In genomic region chr17:8143802-8144673, GRCm38 (mm10) we compare ENCODE assay signal across 10 mouse cellular contexts. TPM values are rescaled to one million over a fixed set of nuclear protein-coding genes. Genes with fewer than 3 reads are reported as not detected.
DNase-seq lines count a peak whose midpoint lies in the region; ATAC-seq and TF ChIP-seq lines count a peak whose summit lies in the region.
"Not testable (repeated sequence)": the region's sequence is repeated elsewhere in the genome, so short reads cannot be mapped to it uniquely, and the experiment has no call there.
"Had no signal": no experiment of that assay in that cellular context is flagged by ENCODE, and none has a peak within 500 bp of the region (broad histone marks: within the 10 kb centered on the region; RNA-seq: fewer than 3 reads in every experiment).

No protein-coding gene starts in this region.

- H3K27me3 ChIP-seq in kidney, embryonic 16.5 days (ENCODE audit: insufficient read depth, low read length); splenic B cell, adult 2 months (ENCODE audit: control insufficient read depth, insufficient read depth, low read length, poor library complexity, severe bottlenecking): not testable (repeated sequence)

- H3K9ac ChIP-seq in kidney, embryonic 16.5 days (replicated peaks; ENCODE audit: low read length) = not testable (repeated sequence)

- intact Hi-C loops in heart, postnatal 14 days (cut with DNase I) = not testable (repeated sequence)

- not testable (repeated sequence) for H3K36me3 ChIP-seq in kidney, embryonic 16.5 days (ENCODE audit: insufficient read depth, low read length); macrophage (ENCODE audit: inconsistent target); splenic B cell, adult 2 months (ENCODE audit: control insufficient read depth, insufficient read depth, low read length, poor library complexity, severe bottlenecking)

- H3K79me2 ChIP-seq in macrophage (ENCODE audit: inconsistent target) = peaks cover 20% of the 10 kb centered on the region; the same call in 1 of the 2 replicates

- H3K9me3 ChIP-seq in kidney, embryonic 16.5 days (ENCODE audit: low read length) = not testable (repeated sequence)

- peak overlapping the region; percentile 55 for H3K27ac ChIP-seq in bone marrow macrophage, adult 2 months (ENCODE audit: insufficient read depth, low read depth, low read length)
- H3K27ac ChIP-seq in kidney, embryonic 16.5 days (ENCODE audit: low read length) = 0 out of 2 replicates have a peak overlapping the region, but pooled peaks have one; percentile 43
- H3K27ac ChIP-seq in macrophage = peak overlapping the region; percentile 32

- TF ChIP-seq POLR2A in bone marrow macrophage, adult 2 months (IDR thresholded peaks at IDR 0.05; ENCODE audit: borderline replicate concordance, low read depth, low read length) = not testable (repeated sequence)

- H3K4me3 ChIP-seq in bone marrow macrophage, adult 2 months (ENCODE audit: insufficient read depth, low read length); kidney, embryonic 16.5 days (ENCODE audit: low read length); macrophage (ENCODE audit: inconsistent target): not testable (repeated sequence)

- H3K4me1 ChIP-seq in bone marrow macrophage, adult 2 months (ENCODE audit: control insufficient read depth, insufficient read depth, low read length); kidney, embryonic 16.5 days (ENCODE audit: insufficient read depth, low read length): not testable (repeated sequence)

- ATAC-seq in kidney, embryonic 16.5 days (ENCODE audit: low FRiP score, low TSS enrichment) = not testable (repeated sequence)

- DNase-seq in CD4-positive helper T cell, adult 2 months (ENCODE audit: low read depth, low spot score) = peak; percentile 36
- peak; percentile 61 to 76 for DNase-seq in heart, adult 18-20 months
- peak; percentile 16 to 29 for DNase-seq in heart, postnatal 14 days
- peak; percentile 66 to 74 for DNase-seq in lung, adult 18-20 months
- peak; percentile 15 for DNase-seq in splenic B cell, adult 2 months (ENCODE audit: low read depth, low spot score)

- 41% methylated on average over 12 of the region's 14 CpGs for WGBS in kidney, embryonic 16.5 days
- WGBS in macrophage (ENCODE audit: missing documents) = 55% methylated on average over 5 of the region's 14 CpGs

- not testable (repeated sequence) for TF ChIP-seq CTCF in bone marrow macrophage, adult 2 months (IDR thresholded peaks at IDR 0.05; ENCODE audit: low read depth, low read length)

- H3K4me2 ChIP-seq in kidney, embryonic 16.5 days (replicated peaks; ENCODE audit: low read depth, low read length) = not testable (repeated sequence)

RNA-seq across cellular contexts. Expression of gene Gm49673, which starts 3.5 kb away (rescaled TPM):
- polyA plus RNA-seq in bone marrow macrophage, adult 2 months (2012; ENCODE audit: insufficient read depth, insufficient read length, missing spikeins) = 0.45 TPM in 1 of 2 replicates, not detected in the other
- total RNA-seq in heart, adult 18-20 months (2021) = not detected
- under 1 TPM in 1 of 2 experiments, not detected in 1; 0.10 TPM for total RNA-seq in heart, postnatal 14 days (2021)
- polyA plus RNA-seq in kidney, embryonic 16.5 days (2015; fragmentation: Nextera tagmentation; extraction: Ambion mirVana) = 0.22 and 0.31 TPM in 2 replicates
- 1 to 10 TPM in 17 of 26 experiments, under 1 TPM in 5, not detected in 4; 0.56 to 3.3 (median 1.8) TPM for total RNA-seq in macrophage (2018; cell fraction: chromatin; rRNA removed)
- total RNA-seq in macrophage (2018; cell fraction: cytosol; rRNA removed) = under 1 TPM in 12 of 26 experiments, not detected in 14; 0.03 to 0.38 (median 0.17) TPM
- total RNA-seq in macrophage (2018; cell fraction: nucleus; rRNA removed) = 1 to 10 TPM in 19 of 26 experiments, under 1 TPM in 4, not detected in 3; 0.40 to 5.9 (median 2.1) TPM
- polyA plus RNA-seq in macrophage (2018) = 0.11 TPM in 1 of 3 replicates, not detected in the others
- polyA plus RNA-seq: liver, embryonic 16.5 days; midbrain, embryonic 16.5 days had no signal

RNA-seq across cellular contexts. Expression of gene Rnaset2a, which starts 3.9 kb away (rescaled TPM):
- polyA plus RNA-seq in bone marrow macrophage, adult 2 months (2012; ENCODE audit: insufficient read depth, insufficient read length, missing spikeins) = 19.5 and 23.3 TPM in 2 replicates
- total RNA-seq in heart, adult 18-20 months (2021) = 10 to 100 TPM; 25.4 to 26.3 TPM
- 10 to 100 TPM; 23.6 to 27.0 TPM for total RNA-seq in heart, postnatal 14 days (2021)
- polyA plus RNA-seq in kidney, embryonic 16.5 days (2015; fragmentation: Nextera tagmentation; extraction: Ambion mirVana) = 45.5 and 52.1 TPM in 2 replicates
- 100 to 1,000 TPM in 5 of 26 experiments, 10 to 100 TPM in 21; 15.5 to 176 (median 41.8) TPM for total RNA-seq in macrophage (2018; cell fraction: chromatin; rRNA removed)
- 100 to 1,000 TPM in 16 of 26 experiments, 10 to 100 TPM in 10; 76.4 to 182 (median 126) TPM for total RNA-seq in macrophage (2018; cell fraction: cytosol; rRNA removed)
- 100 to 1,000 TPM in 11 of 26 experiments, 10 to 100 TPM in 15; 27.5 to 150 (median 93.8) TPM for total RNA-seq in macrophage (2018; cell fraction: nucleus; rRNA removed)
- 52.0 to 123 TPM (median 66.9 TPM) in 3 replicates for polyA plus RNA-seq in macrophage (2018)

RNA-seq across cellular contexts. Expression of gene Fgfr1op, which starts 21.3 kb away (rescaled TPM):
- 16.4 and 17.4 TPM in 2 replicates for polyA plus RNA-seq in bone marrow macrophage, adult 2 months (2012; ENCODE audit: insufficient read depth, insufficient read length, missing spikeins)
- 10 to 100 TPM; 19.3 to 22.1 TPM for total RNA-seq in heart, adult 18-20 months (2021)
- total RNA-seq in heart, postnatal 14 days (2021) = 10 to 100 TPM; 12.9 to 14.5 TPM
- polyA plus RNA-seq in kidney, embryonic 16.5 days (2015; fragmentation: Nextera tagmentation; extraction: Ambion mirVana) = 42.5 and 44.4 TPM in 2 replicates
- 10 to 100 TPM; 37.3 to 83.3 (median 55.3) TPM for total RNA-seq in macrophage (2018; cell fraction: chromatin; rRNA removed)
- total RNA-seq in macrophage (2018; cell fraction: cytosol; rRNA removed) = 10 to 100 TPM in 2 of 26 experiments, 1 to 10 TPM in 24; 6.5 to 11.2 (median 8.5) TPM
- 10 to 100 TPM; 18.3 to 46.9 (median 30.4) TPM for total RNA-seq in macrophage (2018; cell fraction: nucleus; rRNA removed)
- 5.7 to 11.6 TPM (median 6.5 TPM) in 3 replicates for polyA plus RNA-seq in macrophage (2018)

Comparison
In these comparisons a context has a peak if more than half of its experiments do, and no peak if none do; other contexts are left out.
1. DNase-seq: peak in every context shown above with its lines; median percentile 70 in lung, adult 18-20 months; 68 in heart, adult 18-20 months; 36 in CD4-positive helper T cell, adult 2 months; 22 in heart, postnatal 14 days; 15 in splenic B cell, adult 2 months.